Comparison of ENCODE assay signal across 8 mouse cellular contexts in the genomic region with DNA sequence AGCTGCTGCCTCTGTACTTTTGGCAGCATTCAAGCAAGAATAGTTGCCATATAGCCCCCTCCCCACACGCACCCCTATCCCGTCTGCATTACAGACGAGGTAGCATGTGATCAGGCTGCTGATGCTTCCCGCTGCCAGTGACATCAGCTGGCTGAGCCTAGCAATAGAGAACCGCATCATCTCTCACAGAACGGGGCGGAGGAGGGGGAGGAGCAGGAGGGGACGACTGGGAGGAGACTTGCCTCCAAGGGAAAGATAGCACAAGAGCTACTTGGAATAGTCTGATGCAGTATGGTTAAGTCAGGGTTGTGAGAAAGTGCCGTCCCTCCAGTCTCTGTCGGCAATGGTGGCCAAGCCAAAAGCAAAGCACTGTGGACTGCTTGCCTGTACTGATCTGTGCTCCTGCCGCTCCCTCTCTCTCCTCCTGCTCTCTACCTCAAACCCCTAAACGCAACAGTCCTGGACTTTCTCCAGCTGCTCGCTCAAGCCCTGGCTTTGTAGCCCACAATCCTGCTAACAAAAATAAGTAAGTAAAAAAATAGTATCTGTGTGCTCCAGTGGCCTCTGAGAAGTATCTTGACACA. TPM values are rescaled to one million over a fixed set of nuclear protein-coding genes. Genes with fewer than 3 reads are reported as not detected.
DNase-seq lines count a peak whose midpoint lies in the region; ATAC-seq lines count a peak whose summit lies in the region.

No protein-coding gene starts in this region.

- H3K4me2 ChIP-seq in heart, embryonic 15.5 days = peak overlapping the region; percentile 47
- H3K4me2 ChIP-seq in midbrain, embryonic 11.5 days = peak overlapping the region; percentile 39
- H3K4me2 ChIP-seq in stomach, embryonic 16.5 days (ENCODE audit: low read depth, low read length) = peak overlapping the region; percentile 14

- ATAC-seq in heart, embryonic 15.5 days (replicated peaks; ENCODE audit: insufficient number of reproducible peaks, insufficient read depth, low FRiP score, low read depth) = peak; percentile 53; the same call in 1 of the 2 replicates
- ATAC-seq in midbrain, embryonic 11.5 days (ENCODE audit: low FRiP score) = peak; percentile 87
- peak; percentile 73 for ATAC-seq in stomach, embryonic 16.5 days (ENCODE audit: insufficient read depth, low FRiP score)

- no peak overlapping the region for H3K9ac ChIP-seq in heart, embryonic 15.5 days
- peak overlapping the region; percentile 35 for H3K9ac ChIP-seq in midbrain, embryonic 11.5 days (ENCODE audit: low read length)
- H3K9ac ChIP-seq in stomach, embryonic 16.5 days (ENCODE audit: low read length) = peak overlapping the region; percentile 23; the same call in 1 of the 2 replicates

- DNase-seq in Muller cell, postnatal 12 days (ENCODE audit: inconsistent ontology term) = peak; percentile 82
- peak; percentile 43 for DNase-seq in brain, embryonic 18.5 days (ENCODE audit: low read depth, low spot score)
- DNase-seq in forebrain, embryonic 10.5 days (ENCODE audit: extremely low spot score, low spot score) = peak; percentile 37
- peak; percentile 79 for DNase-seq in left cerebral cortex, adult 11 months (ENCODE audit: low spot score)
- peak; percentile 92 for DNase-seq in midbrain, embryonic 11.5 days (ENCODE audit: low spot score, missing footprints)
- no peak for DNase-seq in adipocyte (ENCODE audit: low spot score)

- no peaks in the 10 kb centered on the region for H3K36me3 ChIP-seq in forebrain, embryonic 10.5 days (replicated peaks)
- H3K36me3 ChIP-seq in heart, embryonic 15.5 days = no peaks in the 10 kb centered on the region
- H3K36me3 ChIP-seq in midbrain, embryonic 11.5 days (ENCODE audit: control insufficient read depth, insufficient read depth, low read length) = no peaks in the 10 kb centered on the region
- H3K36me3 ChIP-seq in stomach, embryonic 16.5 days (ENCODE audit: control insufficient read depth, insufficient read depth, low read length) = no peaks in the 10 kb centered on the region

- WGBS in forebrain, embryonic 10.5 days = 4% methylated on average over 13 of the region's 13 CpGs
- 6% methylated on average over 13 of the region's 13 CpGs for WGBS in heart, embryonic 15.5 days
- 5% methylated on average over 13 of the region's 13 CpGs for WGBS in midbrain, embryonic 11.5 days
- 7% methylated on average over 13 of the region's 13 CpGs for WGBS in stomach, embryonic 16.5 days

- no peaks in the 10 kb centered on the region for H3K9me3 ChIP-seq in forebrain, embryonic 10.5 days
- H3K9me3 ChIP-seq in heart, embryonic 15.5 days (replicated peaks) = no peaks in the 10 kb centered on the region
- no peaks in the 10 kb centered on the region for H3K9me3 ChIP-seq in midbrain, embryonic 11.5 days (ENCODE audit: control insufficient read depth, low read length)
- no peaks in the 10 kb centered on the region for H3K9me3 ChIP-seq in stomach, embryonic 16.5 days (replicated peaks; ENCODE audit: control insufficient read depth, low read length)

- H3K27me3 ChIP-seq in forebrain, embryonic 10.5 days (ENCODE audit: poor library complexity, severe bottlenecking) = peaks cover 15% of the 10 kb centered on the region
- 0 out of 2 replicates have a peak, but pooled peaks cover 7% of the 10 kb centered on the region for H3K27me3 ChIP-seq in heart, embryonic 15.5 days
- H3K27me3 ChIP-seq in midbrain, embryonic 11.5 days (ENCODE audit: control insufficient read depth, insufficient read depth, low read length) = no peaks in the 10 kb centered on the region; the same call in 1 of the 2 replicates
- no peaks in the 10 kb centered on the region for H3K27me3 ChIP-seq in stomach, embryonic 16.5 days (ENCODE audit: control insufficient read depth, insufficient read depth, low read length)

- H3K27ac ChIP-seq in forebrain, embryonic 10.5 days = no peak overlapping the region
- H3K27ac ChIP-seq in heart, embryonic 15.5 days = no peak overlapping the region
- H3K27ac ChIP-seq in midbrain, embryonic 11.5 days (ENCODE audit: low read depth, low read length) = no peak overlapping the region
- no peak overlapping the region for H3K27ac ChIP-seq in stomach, embryonic 16.5 days (ENCODE audit: low read length)

- peak overlapping the region; percentile 30; the same call in 1 of the 2 replicates for H3K4me3 ChIP-seq in forebrain, embryonic 10.5 days
- H3K4me3 ChIP-seq in heart, embryonic 15.5 days = peak overlapping the region; percentile 16; the same call in 1 of the 2 replicates
- peak overlapping the region; percentile 18 for H3K4me3 ChIP-seq in midbrain, embryonic 11.5 days (ENCODE audit: low read depth, low read length)
- 0 out of 2 replicates have a peak overlapping the region, but pooled peaks have one; percentile 6 for H3K4me3 ChIP-seq in stomach, embryonic 16.5 days (replicated peaks; ENCODE audit: low read length)

- H3K4me1 ChIP-seq in forebrain, embryonic 10.5 days = peaks cover 11% of the 10 kb centered on the region
- peaks cover 7% of the 10 kb centered on the region; the same call in 1 of the 2 replicates for H3K4me1 ChIP-seq in heart, embryonic 15.5 days (replicated peaks)
- H3K4me1 ChIP-seq in midbrain, embryonic 11.5 days (ENCODE audit: control insufficient read depth, insufficient read depth, low read length) = peaks cover 3% of the 10 kb centered on the region; the same call in 1 of the 2 replicates
- H3K4me1 ChIP-seq in stomach, embryonic 16.5 days (ENCODE audit: control insufficient read depth, insufficient read depth, low read length) = no peaks in the 10 kb centered on the region

RNA-seq across cellular contexts. Expression of a gene that starts 27.4 kb away (rescaled TPM):
- 1,233 and 1,243 TPM in 2 replicates for polyA plus RNA-seq in forebrain, embryonic 10.5 days (2016; fragmentation: Nextera tagmentation; extraction: Ambion mirVana)
- polyA plus RNA-seq in heart, embryonic 15.5 days (2015; fragmentation: Nextera tagmentation; extraction: Ambion mirVana) = 766 and 842 TPM in 2 replicates
- polyA plus RNA-seq in midbrain, embryonic 11.5 days (2014; fragmentation: Nextera tagmentation; extraction: Ambion mirVana) = 1,045 and 1,155 TPM in 2 replicates
- 1,067 and 1,217 TPM in 2 replicates for polyA plus RNA-seq in stomach, embryonic 16.5 days (2015; fragmentation: Nextera tagmentation; extraction: Ambion mirVana)
